Mouse (Mus musculus) liver, postnatal 0 days (tissue): Measurements from ENCODE around the gene Aqp12. TPM values are rescaled to one million over a fixed set of nuclear protein-coding genes. Genes with fewer than 3 reads are reported as not detected.
A peak's percentile ranks its signal among the peaks of the same experiment; 100 is the strongest.

ENCODE experiments used
- ATAC-seq: fragments of 200-750 bp; cut with Nextera tagmentation; 2 replicates; pipeline ENCODE4 v1.8.0; 2017; ENCODE audit warnings: mild to moderate bottlenecking, moderate library complexity
- DNase-seq: peaks from one replicate; pipeline ENCODE4 v3.0.0-alpha.2; 2016
- H3K27ac ChIP-seq: fragments of 300-500 bp; sonication (generic); 2 replicates; pipeline ENCODE4 v1.5.1; 2014; ENCODE audit warnings: antibody characterized with exemption, moderate library complexity, mild to moderate bottlenecking, low read depth
- H3K27me3 ChIP-seq: fragments of 300-500 bp; sonication (generic); 2 replicates; pipeline ENCODE4 v1.6.1; 2014; ENCODE audit warnings: low read length, control low read depth, mixed read lengths; ENCODE audit not compliant: insufficient read depth
- H3K36me3 ChIP-seq: fragments of 300-500 bp; sonication (generic); replicated peaks from 2 replicates; pipeline ENCODE4 v1.6.1; 2014; ENCODE audit warnings: mild to moderate bottlenecking, control low read depth, low read length, moderate library complexity, mixed read lengths; ENCODE audit not compliant: insufficient read depth
- H3K4me1 ChIP-seq: fragments of 300-500 bp; sonication (generic); 2 replicates; pipeline ENCODE4 v1.6.1; 2014; ENCODE audit warnings: antibody characterized with exemption, mild to moderate bottlenecking, control low read depth; ENCODE audit not compliant: insufficient read depth
- H3K4me2 ChIP-seq: fragments of 300-500 bp; sonication (generic); 2 replicates; pipeline ENCODE4 v1.6.1; 2014; ENCODE audit warnings: low read depth, mild to moderate bottlenecking, low read length, moderate library complexity, mixed read lengths
- H3K4me3 ChIP-seq: fragments of 300-500 bp; sonication (generic); 2 replicates; pipeline ENCODE4 v1.5.1; 2014; ENCODE audit warnings: low read depth, low read length
- H3K9ac ChIP-seq: fragments of 300-500 bp; sonication (generic); replicated peaks from 2 replicates; pipeline ENCODE4 v1.6.1; 2014; ENCODE audit warnings: mild to moderate bottlenecking, moderate library complexity
- H3K9me3 ChIP-seq: fragments of 300-500 bp; sonication (generic); 2 replicates; pipeline ENCODE4 v1.6.1; 2016; ENCODE audit warnings: mild to moderate bottlenecking, control low read depth, low read length, mixed read lengths
- CTCF ChIP-seq: sonication (generic); IDR thresholded peaks from 2 replicates; pipeline ENCODE4 v1.5.1; 2016; ENCODE audit warnings: antibody characterized with exemption, low read depth
- EP300 ChIP-seq: IDR thresholded peaks from 2 replicates; pipeline ENCODE4 v1.6.1; 2016; ENCODE audit warnings: antibody characterized with exemption, low read depth, mild to moderate bottlenecking
- WGBS: fragments of 180-500 bp; shearing (Covaris S2); extraction: QIAGEN DNeasy Blood & Tissue Kit; methylation state at CpG from one replicate; pipeline ENCODE4 v1.1.7; 2014; ENCODE audit not compliant: insufficient replicate concordance; 5-methylcytosine and 5-hydroxymethylcytosine counted together
- polyA plus RNA-seq: library from polyadenylated mRNA; unstranded; fragments of >200 nt; fragmentation: Nextera tagmentation; extraction: Ambion mirVana; gene quantifications from 2 replicates; pipeline ENCODE4 v1.2.1, GENCODE M21; 2015

The Aqp12 gene
- polyA plus RNA-seq, 1 experiment from 2014 or later, result not detected

GRCm38 (mm10) chr1:92976141-92976566 lies 30.0 kb upstream of the Aqp12 start:
- DNase-seq, result no peak
- TF ChIP-seq EP300 (no peak), CTCF (no peak)
- Histone ChIP-seq H3K36me3 (no peaks in the 10 kb centered on the region), H3K27me3 (no peaks in the 10 kb centered on the region), H3K4me1 (peaks cover 2% of the 10 kb centered on the region; the same call in 1 of the 2 replicates), H3K4me2 (0 out of 2 replicates have a peak overlapping the region, but pooled peaks have one; percentile 13), H3K9ac (no peak overlapping the region), H3K4me3 (no peak overlapping the region), H3K27ac (peak overlapping the region; percentile 34), H3K9me3 (no peaks in the 10 kb centered on the region)
- 54% methylated on average over 6 of the region's 6 CpGs for WGBS
- peak; percentile 24; the same call in 1 of the 2 replicates for ATAC-seq

- no peak overlapping the region for H3K4me3 ChIP-seq
- no peaks in the 10 kb centered on the region for H3K36me3 ChIP-seq
- H3K4me2 ChIP-seq, result no peak overlapping the region
- H3K27me3 ChIP-seq, result no peaks in the 10 kb centered on the region
- no peak for TF ChIP-seq CTCF
- TF ChIP-seq EP300, result no peak
- no peak overlapping the region for H3K9ac ChIP-seq
- no peak overlapping the region for H3K27ac ChIP-seq
- no peaks in the 10 kb centered on the region for H3K9me3 ChIP-seq
- ATAC-seq (no peak), DNase-seq (no peak)
- peaks cover 2% of the 10 kb centered on the region; the same call in 1 of the 2 replicates for H3K4me1 ChIP-seq
- WGBS, result 47% methylated on average over 7 of the region's 7 CpGs
These were observed 27.5 kb upstream of the Aqp12 start for GRCm38 (mm10) chr1:92978645-92979044.

GRCm38 (mm10) chr1:92979073-92979602 lies 27.0 kb upstream of the Aqp12 start:
- H3K27me3 ChIP-seq, result no peaks in the 10 kb centered on the region
- H3K4me3 ChIP-seq, result no peak overlapping the region
- H3K4me1 ChIP-seq, result peaks cover 2% of the 10 kb centered on the region; the same call in 1 of the 2 replicates
- no peaks in the 10 kb centered on the region for H3K9me3 ChIP-seq
- DNase-seq, result no peak
- no peak for ATAC-seq
- H3K4me2 ChIP-seq, result no peak overlapping the region
- H3K27ac ChIP-seq, result no peak overlapping the region
- no peak for TF ChIP-seq EP300
- no peak for TF ChIP-seq CTCF
- H3K36me3 ChIP-seq, result no peaks in the 10 kb centered on the region
- 49% methylated on average over 11 of the region's 11 CpGs for WGBS
- H3K9ac ChIP-seq, result no peak overlapping the region

GRCm38 (mm10) chr1:92981056-92981845 lies 24.9 kb upstream of the Aqp12 start:
- H3K4me2 ChIP-seq, result no peak overlapping the region
- WGBS, result 54% methylated on average over 7 of the region's 7 CpGs
- peak; percentile 17; the same call in 1 of the 2 replicates for ATAC-seq
- H3K36me3 ChIP-seq, result no peaks in the 10 kb centered on the region
- H3K4me3 ChIP-seq, result no peak overlapping the region
- H3K9me3 ChIP-seq, result no peaks in the 10 kb centered on the region
- no peak for DNase-seq
- no peak overlapping the region for H3K27ac ChIP-seq
- no peaks in the 10 kb centered on the region for H3K27me3 ChIP-seq
- TF ChIP-seq CTCF (no peak), EP300 (no peak)
- no peak overlapping the region for H3K9ac ChIP-seq
- 0 out of 2 replicates have a peak, but pooled peaks cover 2% of the 10 kb centered on the region for H3K4me1 ChIP-seq

- DNase-seq (no peak), ATAC-seq (no peak)
- WGBS, result 82% methylated on average over 17 of the region's 17 CpGs
- no peaks in the 10 kb centered on the region for H3K9me3 ChIP-seq
- H3K4me1 ChIP-seq, result 0 out of 2 replicates have a peak, but pooled peaks cover 2% of the 10 kb centered on the region
- no peaks in the 10 kb centered on the region for H3K36me3 ChIP-seq
- H3K9ac ChIP-seq, result no peak overlapping the region
- H3K27ac ChIP-seq, result no peak overlapping the region
- H3K27me3 ChIP-seq, result no peaks in the 10 kb centered on the region
- H3K4me3 ChIP-seq, result no peak overlapping the region
- TF ChIP-seq EP300, result no peak
- TF ChIP-seq CTCF, result no peak
- H3K4me2 ChIP-seq, result no peak overlapping the region
These were observed 23.1 kb upstream of the Aqp12 start for GRCm38 (mm10) chr1:92982931-92983605.

GRCm38 (mm10) chr1:92984999-92985398 lies 21.1 kb upstream of the Aqp12 start:
- H3K4me1 ChIP-seq, result no peaks in the 10 kb centered on the region
- ATAC-seq (no peak), DNase-seq (no peak)
- H3K27me3 ChIP-seq, result no peaks in the 10 kb centered on the region
- H3K4me2 ChIP-seq, result no peak overlapping the region
- no peaks in the 10 kb centered on the region for H3K36me3 ChIP-seq
- no peak overlapping the region for H3K27ac ChIP-seq
- H3K9ac ChIP-seq, result no peak overlapping the region
- TF ChIP-seq CTCF (peak; percentile 18), EP300 (no peak)
- no peak overlapping the region for H3K4me3 ChIP-seq
- WGBS, result 76% methylated on average over 5 of the region's 5 CpGs
- H3K9me3 ChIP-seq, result no peaks in the 10 kb centered on the region
